Comparison of ENCODE assay signal across 1 mouse cellular context in genomic region chr19:45007021-45007420, GRCm38 (mm10).
TF ChIP-seq lines count a peak whose summit lies in the region.

No protein-coding gene starts in this region.

TF ChIP-seq in CH12.LX, 34 proteins besides CTCF, POLR2A, EP300 and RAD21:
- TF ChIP-seq MEF2A (IDR thresholded peaks at IDR 0.05; ENCODE audit: borderline replicate concordance, low read depth, low read length) (no peak), TBP (conservative IDR thresholded peaks at IDR 0.05; ENCODE audit: low read depth, low read length) (no peak), IRF4 (IDR thresholded peaks at IDR 0.05; ENCODE audit: low read depth, low read length) (no peak), JUND (conservative IDR thresholded peaks at IDR 0.05; ENCODE audit: low read depth, low read length) (no peak), CHD2 (IDR thresholded peaks at IDR 0.05; ENCODE audit: low read length) (no peak), NELFE (IDR thresholded peaks at IDR 0.05; ENCODE audit: low read depth, low read length) (no peak), POLR2AphosphoS2 (IDR thresholded peaks at IDR 0.05; ENCODE audit: low read depth, low read length) (no peak), E2F4 (IDR thresholded peaks at IDR 0.05; ENCODE audit: insufficient replicate concordance, low read depth, low read length) (no peak), ETS1 (conservative IDR thresholded peaks at IDR 0.05; ENCODE audit: low read depth, low read length) (no peak)
TF ChIP-seq in CH12.LX: peak in this region for 0.
